Mouse (Mus musculus) urinary bladder, postnatal 36 days (tissue): ENCODE measurements around the gene Prrc2c.
A peak's percentile ranks its signal among the peaks of the same experiment; 100 is the strongest.
"Not testable (repeated sequence)": the region's sequence is repeated elsewhere in the genome, so short reads cannot be mapped to it uniquely, and the experiment has no call there.

Experiments
- DNase-seq, 2 experiments: peaks; one replicate each; pipeline ENCODE4 v3.0.0; 2022; ENCODE audit warnings: low spot score in 2 of 2, mixed read lengths in 1 of 2

Prrc2c gene

GRCm38 (mm10) chr1:162693721-162694120 lies 46.6 kb downstream of the Prrc2c start:
- no peak for DNase-seq

GRCm38 (mm10) chr1:162665486-162666174 lies 74.7 kb downstream of the Prrc2c start:
- DNase-seq = no peak

- DNase-seq = peak; percentile 44 to 73
Observed at GRCm38 (mm10) chr1:162664826-162665475, 75.4 kb downstream of the Prrc2c start.

- DNase-seq = no peak
Observed at GRCm38 (mm10) chr1:162660276-162660860, 80.0 kb downstream of the Prrc2c start.

GRCm38 (mm10) chr1:162658119-162658518 lies 82.2 kb downstream of the Prrc2c start, which contains the start of gene Myocos:
Gene Myocos, minus strand, starts transcription at chr1:162658219.
- DNase-seq = no peak

- DNase-seq = no peak
Observed at GRCm38 (mm10) chr1:162648416-162648815, 91.9 kb downstream of the Prrc2c start.

GRCm38 (mm10) chr1:162646083-162646686 lies 94.2 kb downstream of the Prrc2c start:
- no peak for DNase-seq

- peak; percentile 49 to 89 for DNase-seq
Observed at GRCm38 (mm10) chr1:162643752-162644151, 96.6 kb downstream of the Prrc2c start.

GRCm38 (mm10) chr1:162642591-162642990 lies 97.8 kb downstream of the Prrc2c start:
- no peak for DNase-seq

- no peak for DNase-seq
Observed at GRCm38 (mm10) chr1:162639861-162640260, 100.5 kb downstream of the Prrc2c start.

- DNase-seq = no peak
Observed at GRCm38 (mm10) chr1:162639051-162639750, 101.2 kb downstream of the Prrc2c start, which contains the start of gene Myoc. Gene Myoc, plus strand, starts transcription at chr1:162639155.

- DNase-seq = no peak
Observed at GRCm38 (mm10) chr1:162638535-162638934, 101.8 kb downstream of the Prrc2c start.

GRCm38 (mm10) chr1:162636516-162636915 lies 103.8 kb downstream of the Prrc2c start:
- no peak for DNase-seq

GRCm38 (mm10) chr1:162635291-162635931 lies 104.9 kb downstream of the Prrc2c start:
- DNase-seq = peak in 1 of 2 experiments; percentile 43

- not testable (repeated sequence) for DNase-seq
Observed at GRCm38 (mm10) chr1:162628326-162628725, 112.0 kb downstream of the Prrc2c start.

- DNase-seq = not testable (repeated sequence)
Observed at GRCm38 (mm10) chr1:162627821-162628220, 112.5 kb downstream of the Prrc2c start.

GRCm38 (mm10) chr1:162625229-162625628 lies 115.1 kb downstream of the Prrc2c start:
- DNase-seq = no peak

- no peak for DNase-seq
Observed at GRCm38 (mm10) chr1:162623895-162624294, 116.5 kb downstream of the Prrc2c start.
